Mouse (Mus musculus) CD4-positive, CD25-positive, alpha-beta regulatory T cell, adult 2 months (primary cell): Measurements from ENCODE around the gene Car15.

Source experiments
- DNase-seq: peaks from one replicate; pipeline ENCODE4 v3.0.0-alpha.2; 2012; ENCODE audit warnings: low read depth, low spot score

Gene Car15

DNA sequence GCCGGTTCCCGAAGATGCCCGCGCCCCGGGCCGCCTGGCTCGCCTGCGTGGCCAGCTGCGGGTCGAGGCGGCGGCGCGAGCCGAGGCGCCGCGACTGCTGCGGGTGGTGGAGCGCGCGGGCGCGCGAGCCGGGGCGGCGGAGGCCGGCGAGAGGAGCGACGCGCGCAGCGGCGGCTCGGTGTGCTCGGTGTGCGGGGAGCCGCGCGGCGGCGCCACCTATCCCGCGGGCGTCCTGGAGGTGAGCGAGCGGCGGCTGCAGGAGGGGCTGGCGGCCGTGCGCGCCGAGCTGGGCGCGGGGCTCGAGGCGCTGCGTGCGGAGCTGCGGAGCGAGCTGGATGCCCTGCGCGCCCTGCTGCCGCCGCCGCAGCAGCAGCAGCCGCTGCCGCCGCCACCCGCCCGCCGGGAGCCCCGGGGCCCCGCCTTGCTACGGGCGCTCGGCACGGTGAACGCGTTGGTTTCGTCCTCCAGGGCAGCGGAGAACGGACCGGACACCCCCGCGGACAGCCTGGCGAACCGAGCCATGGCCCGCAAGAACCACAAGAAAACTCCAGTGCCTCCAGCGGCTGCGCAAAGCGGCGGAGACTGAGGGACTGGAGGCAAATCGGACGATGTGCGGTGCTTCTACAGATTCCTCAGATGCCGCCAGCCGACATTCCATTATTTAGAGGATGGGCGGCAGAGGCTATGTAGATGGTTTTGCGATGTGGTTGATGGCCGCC is 4.3 kb downstream of the Car15 start:
- no peak for DNase-seq

DNA sequence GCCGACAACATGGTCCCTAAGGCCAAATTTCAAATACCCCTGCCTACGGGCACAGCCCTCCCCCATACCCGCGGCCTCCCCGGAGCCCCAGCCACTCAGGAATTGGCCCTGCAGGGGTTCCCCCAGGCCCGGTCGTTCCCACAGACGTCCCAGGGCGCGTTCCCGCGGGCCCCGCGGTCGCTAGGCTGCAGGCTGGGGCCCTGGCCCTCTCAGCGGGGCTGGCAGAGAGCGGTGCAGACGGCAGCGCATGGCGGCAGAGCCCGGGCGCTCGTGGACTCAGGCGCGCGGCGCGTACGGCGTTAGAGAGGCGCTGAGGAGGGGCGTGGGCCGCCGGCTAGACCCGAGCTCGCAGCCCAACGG is 4.9 kb downstream of the Car15 start:
- no peak for DNase-seq

DNA sequence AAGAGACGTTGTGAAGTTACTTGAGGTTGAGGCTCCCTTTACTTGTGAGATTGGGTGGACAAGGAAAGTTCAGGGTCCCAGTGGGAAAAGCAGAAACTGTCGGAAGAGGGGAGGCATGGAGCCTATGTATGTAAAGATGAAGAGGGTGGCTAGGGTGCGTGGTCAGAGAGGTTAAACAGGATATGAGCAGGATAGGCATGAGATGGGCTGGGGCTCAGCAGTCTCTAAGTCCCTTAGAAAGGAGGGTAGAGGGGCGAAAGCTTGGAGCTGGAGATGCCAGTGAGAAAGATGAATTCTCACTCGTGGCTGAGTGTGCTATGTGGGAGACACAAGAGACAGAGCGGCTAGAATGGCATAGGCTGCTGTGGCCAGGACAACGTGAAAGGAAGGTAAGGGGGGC is 5.3 kb downstream of the Car15 start, which contains the start of gene B830017H08Rik:
B830017H08Rik (plus strand) TSS at position 301 of the 400 bp plus-strand sequence.
- DNase-seq: no peak

GRCm38 (mm10) chr16:17831781-17832180 is 6.4 kb downstream of the Car15 start:
- DNase-seq: no peak

DNA sequence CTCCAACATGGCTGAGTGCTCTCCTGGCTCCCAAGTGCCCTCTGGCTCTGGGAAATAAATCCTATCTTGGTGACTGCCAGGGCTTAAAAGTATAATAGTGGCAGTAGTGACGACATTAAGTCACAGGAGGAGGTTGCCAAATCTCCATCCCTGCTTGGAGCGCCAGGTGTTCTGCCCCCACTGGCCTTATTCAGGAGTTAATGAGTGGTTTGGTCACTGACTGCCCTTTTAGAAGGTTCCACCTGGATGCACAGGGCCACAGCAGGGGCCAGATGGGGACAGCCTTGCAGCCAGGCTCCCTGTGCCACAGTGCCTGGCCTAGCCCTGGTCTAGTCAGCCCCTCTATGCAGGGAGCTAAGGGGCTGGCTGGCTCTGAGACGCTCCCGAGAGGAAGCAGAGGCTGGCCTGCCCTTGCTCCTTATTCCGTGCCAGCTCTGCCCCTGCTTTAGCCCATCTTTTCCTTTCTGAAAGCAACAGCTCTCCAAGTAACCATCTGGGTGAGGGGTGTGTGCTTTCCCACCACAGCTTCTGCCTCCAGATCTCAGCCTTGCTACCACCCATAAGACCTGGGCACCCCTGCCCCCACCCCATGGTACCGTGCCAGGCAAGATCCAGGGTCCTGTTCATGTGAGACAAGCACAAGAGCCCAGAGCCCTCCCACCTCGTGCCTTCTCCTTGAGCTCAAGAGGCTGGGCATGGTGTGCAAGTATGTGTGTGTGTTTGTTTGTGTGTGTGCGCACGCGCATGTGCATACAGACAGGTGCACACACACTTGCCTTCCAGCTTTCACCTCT is 7.6 kb downstream of the Car15 start:
- DNase-seq: no peak

DNA sequence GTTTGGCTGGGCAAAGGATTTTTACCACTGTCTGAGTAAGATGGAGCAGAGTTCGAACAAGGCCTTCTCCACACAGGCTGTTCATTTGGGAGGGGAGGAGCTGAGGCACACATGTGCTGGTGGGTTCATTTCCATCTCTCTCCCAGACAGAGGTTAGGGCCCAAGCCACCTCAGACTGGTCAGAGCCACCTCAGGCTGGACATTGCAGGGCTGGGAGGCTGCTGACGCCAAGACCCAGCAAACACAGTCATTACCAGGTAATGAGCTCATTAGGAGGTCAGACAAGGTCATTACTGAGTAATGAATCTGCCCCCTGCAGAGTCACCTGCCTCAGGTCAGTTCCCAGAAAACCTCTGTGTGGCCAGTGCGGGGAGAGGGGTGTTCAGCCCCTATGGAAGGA is 9.3 kb downstream of the Car15 start:
- no peak for DNase-seq

- DNase-seq: no peak
These were observed 9.9 kb downstream of the Car15 start for GRCm38 (mm10) chr16:17828229-17828628.

GRCm38 (mm10) chr16:17826500-17826899 is 11.7 kb downstream of the Car15 start:
- DNase-seq: no peak

GRCm38 (mm10) chr16:17816528-17816927 is 21.6 kb downstream of the Car15 start:
- DNase-seq: no peak

- DNase-seq: peak; percentile 93
These were observed 22.5 kb downstream of the Car15 start for GRCm38 (mm10) chr16:17815411-17816402.

DNA sequence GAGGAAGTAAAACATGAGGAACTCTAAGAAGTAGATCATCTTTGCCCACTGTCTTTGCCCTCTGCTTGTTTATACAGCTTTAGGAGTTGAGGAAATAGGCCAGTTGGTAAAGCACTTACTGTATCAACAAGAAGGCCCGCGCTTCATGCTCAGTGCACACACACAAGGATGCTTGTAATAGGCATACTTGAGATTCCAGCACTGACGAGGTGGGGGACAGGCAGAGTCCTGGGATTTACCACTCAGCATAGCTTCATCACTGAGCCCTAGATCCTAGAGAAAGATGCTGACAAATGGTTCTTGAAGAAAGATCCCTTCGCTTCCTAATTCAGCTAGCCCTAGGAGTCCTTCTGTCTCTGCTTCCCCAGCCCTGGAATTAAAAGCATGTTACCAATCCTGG is 25.0 kb downstream of the Car15 start:
- no peak for DNase-seq

DNA sequence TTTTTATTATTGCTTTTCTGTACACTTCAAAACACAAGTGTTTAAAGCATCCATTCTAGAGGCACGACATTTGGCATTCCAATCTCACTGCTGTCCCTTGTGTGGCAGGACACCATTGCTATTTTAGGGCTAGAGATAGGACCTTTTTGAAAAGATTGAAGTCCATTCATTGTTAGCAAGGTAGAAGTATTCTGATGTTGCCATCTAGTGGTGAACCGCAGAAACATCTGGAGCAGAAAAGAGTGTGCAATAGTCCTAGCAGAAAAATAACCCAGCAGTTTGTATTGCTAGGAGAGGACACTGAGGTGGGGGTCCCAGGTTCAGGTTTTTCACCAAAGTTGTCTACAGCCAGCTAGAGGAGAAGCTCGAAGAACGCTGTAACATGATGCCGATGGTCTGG is 26.0 kb downstream of the Car15 start:
- peak; percentile 67 for DNase-seq

- DNase-seq: no peak
These were observed 28.5 kb downstream of the Car15 start for GRCm38 (mm10) chr16:17809711-17810110.

GRCm38 (mm10) chr16:17809125-17809524 is 29.0 kb downstream of the Car15 start:
- no peak for DNase-seq

GRCm38 (mm10) chr16:17807192-17808009 is 30.8 kb downstream of the Car15 start:
- peak; percentile 93 for DNase-seq

- peak; percentile 55 for DNase-seq
These were observed 31.5 kb downstream of the Car15 start for GRCm38 (mm10) chr16:17806581-17807191.

- DNase-seq: no peak
These were observed 33.2 kb downstream of the Car15 start for GRCm38 (mm10) chr16:17804982-17805381.

DNA sequence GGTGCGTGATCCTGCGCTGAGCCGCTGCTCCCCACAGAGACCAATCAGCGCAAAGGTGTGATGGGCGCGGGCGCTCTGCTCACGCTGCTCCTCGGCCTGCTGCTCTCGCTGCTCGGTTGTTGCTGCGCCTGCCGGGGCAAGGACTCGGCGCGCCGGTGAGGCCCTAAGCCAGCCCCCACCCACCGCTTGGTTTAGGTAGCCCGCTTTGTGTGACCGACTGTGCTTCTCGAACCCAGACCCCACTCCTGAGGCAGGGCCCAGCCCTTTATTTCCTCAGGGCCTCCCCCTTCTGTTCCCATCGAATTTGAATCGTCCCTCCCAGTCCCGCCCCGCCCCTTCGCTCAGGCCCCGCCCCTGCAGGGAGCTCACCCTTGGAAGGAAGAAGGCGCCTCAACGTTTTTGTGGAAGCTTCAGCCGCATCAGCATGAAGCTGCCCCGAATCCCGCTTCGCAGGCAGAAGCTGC is 33.7 kb downstream of the Car15 start:
- DNase-seq: peak; percentile 65

GRCm38 (mm10) chr16:17803675-17804448 is 34.3 kb downstream of the Car15 start:
- DNase-seq: no peak
